Mouse (Mus musculus) splenic B cell, adult 2 months (primary cell): ENCODE measurements at regions not wholly inside any gene's neighbourhood (a gene's known extent, or its start where the extent isn't known, plus 50 kb on each side); places are given as distances from the start of the nearest gene placed in this dataset.

Source experiments
- DNase-seq: peaks from one replicate; pipeline ENCODE4 v3.0.0-alpha.2; 2011; ENCODE audit warnings: low read depth, low spot score
- H3K27me3 ChIP-seq: 2 replicates; pipeline ENCODE4 v1.6.1; 2012; ENCODE audit warnings: mild to moderate bottlenecking, low read length, moderate library complexity, mixed read lengths; ENCODE audit not compliant: control insufficient read depth, poor library complexity, insufficient read depth, severe bottlenecking
- H3K36me3 ChIP-seq: 2 replicates; pipeline ENCODE4 v1.6.1; 2012; ENCODE audit warnings: mild to moderate bottlenecking, low read length, moderate library complexity, mixed read lengths; ENCODE audit not compliant: control insufficient read depth, poor library complexity, insufficient read depth, severe bottlenecking

DNA sequence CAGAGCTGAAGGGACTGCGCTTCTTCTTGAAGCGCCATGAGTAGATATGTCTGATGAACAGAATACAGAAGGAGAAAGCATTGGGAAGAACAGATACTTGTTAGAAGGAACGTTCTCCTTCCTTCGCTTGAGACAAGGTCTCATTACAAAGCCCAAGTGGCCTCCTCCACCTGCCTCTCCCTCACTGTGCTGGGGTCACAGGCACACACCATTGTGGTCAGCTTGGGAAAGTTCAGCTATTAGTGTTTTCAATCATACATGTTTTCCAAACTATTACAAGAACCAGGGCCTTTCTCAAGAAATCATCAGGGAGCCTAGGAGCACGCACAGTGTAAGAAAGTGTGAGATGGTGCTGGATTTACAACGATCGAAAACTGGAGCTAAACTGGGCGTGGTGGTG, 445.0 kb downstream of the Sox2 start:
- DNase-seq = no peak
- no peaks in the 10 kb centered on the region for H3K36me3 ChIP-seq
- no peaks in the 10 kb centered on the region for H3K27me3 ChIP-seq

DNA sequence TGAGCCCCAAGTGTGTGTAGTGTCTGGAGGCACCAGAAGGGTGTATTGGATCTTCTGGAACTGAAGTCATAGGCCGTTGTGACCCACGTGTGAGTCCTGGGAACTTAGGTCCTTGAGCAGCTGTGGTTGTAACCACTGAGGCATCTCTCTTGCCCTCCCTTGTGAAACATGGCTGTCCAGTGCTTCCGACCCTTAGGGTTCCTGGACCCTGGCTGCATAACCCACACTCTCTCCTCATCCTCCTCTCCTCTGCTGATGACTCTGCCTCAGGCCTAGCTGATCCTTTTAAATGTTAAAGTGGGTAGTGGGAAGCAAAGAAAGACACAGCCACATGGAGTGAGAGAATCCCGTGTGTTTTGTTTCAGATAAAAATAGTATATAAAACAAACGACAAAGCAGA, 446.2 kb downstream of the Sox2 start:
- Histone ChIP-seq H3K27me3 (no peaks in the 10 kb centered on the region), H3K36me3 (no peaks in the 10 kb centered on the region)
- DNase-seq = no peak

DNA sequence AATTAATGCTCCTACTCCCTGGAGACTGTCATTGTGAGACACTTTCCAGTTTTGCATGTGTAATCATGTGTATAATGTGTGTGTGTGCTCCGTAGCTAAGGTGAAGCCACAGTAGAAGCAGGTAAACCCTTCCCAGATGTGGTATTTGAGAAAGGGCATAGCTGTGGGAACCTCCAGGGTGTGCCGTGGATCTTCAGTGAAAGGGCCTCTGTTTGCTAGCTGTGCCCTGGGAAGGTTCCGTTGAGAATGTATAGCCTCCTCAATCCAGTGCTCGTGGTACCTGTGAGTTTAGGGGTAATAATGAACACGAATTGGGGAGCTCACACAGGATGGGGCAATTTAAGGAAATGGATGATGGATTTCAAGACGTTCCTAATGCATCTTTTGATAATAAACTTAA, 447.6 kb downstream of the Sox2 start:
- no peaks in the 10 kb centered on the region for H3K27me3 ChIP-seq
- no peaks in the 10 kb centered on the region for H3K36me3 ChIP-seq
- DNase-seq = no peak

DNA sequence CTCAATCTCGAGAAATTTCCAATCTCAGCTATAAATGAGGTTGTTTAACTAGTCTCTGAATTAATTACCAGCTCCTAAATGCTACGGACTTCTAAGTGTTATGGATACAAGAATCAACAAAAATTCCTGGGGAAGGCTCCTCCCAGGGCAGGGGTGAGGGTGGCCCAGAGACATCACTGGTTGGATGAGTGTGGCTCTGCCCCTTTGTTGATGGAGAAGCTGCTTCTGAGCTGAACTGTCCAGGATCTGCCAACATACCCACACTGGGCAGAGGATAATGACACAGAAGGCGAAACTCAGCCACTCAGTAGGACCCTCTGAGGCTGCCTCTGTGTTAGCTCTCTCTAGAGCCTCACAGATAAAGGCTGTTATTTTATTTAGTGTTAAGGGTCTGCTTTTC, 449.0 kb downstream of the Sox2 start:
- no peak for DNase-seq
- Histone ChIP-seq H3K36me3 (no peaks in the 10 kb centered on the region), H3K27me3 (no peaks in the 10 kb centered on the region)

DNA sequence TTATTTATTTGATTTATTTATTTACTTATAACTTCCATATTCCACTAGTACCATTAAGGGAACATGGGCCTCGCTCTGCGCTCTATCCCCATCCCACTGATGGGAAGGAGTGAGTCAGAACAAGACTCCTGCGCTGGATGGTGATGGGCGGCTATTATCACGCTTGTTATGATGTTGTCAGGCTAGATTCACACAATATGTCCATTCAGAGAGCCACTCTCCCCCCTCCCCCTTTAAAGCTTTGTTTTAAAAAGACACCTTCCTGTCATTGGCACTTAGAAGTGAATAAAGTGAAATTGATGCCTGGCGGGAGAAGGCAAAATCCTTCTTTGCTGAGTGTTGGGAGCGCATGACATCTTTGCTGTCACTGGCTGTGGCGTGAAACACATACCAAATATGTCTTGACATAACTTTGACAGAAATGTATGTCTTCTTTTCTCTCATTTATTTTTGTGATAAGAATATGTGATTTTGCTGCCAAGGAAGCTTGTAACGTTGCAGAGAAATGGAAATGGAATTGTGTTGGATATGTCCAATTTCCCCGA, 449.7 kb downstream of the Sox2 start:
- DNase-seq = no peak
- H3K36me3 ChIP-seq = no peaks in the 10 kb centered on the region
- H3K27me3 ChIP-seq = no peaks in the 10 kb centered on the region

DNA sequence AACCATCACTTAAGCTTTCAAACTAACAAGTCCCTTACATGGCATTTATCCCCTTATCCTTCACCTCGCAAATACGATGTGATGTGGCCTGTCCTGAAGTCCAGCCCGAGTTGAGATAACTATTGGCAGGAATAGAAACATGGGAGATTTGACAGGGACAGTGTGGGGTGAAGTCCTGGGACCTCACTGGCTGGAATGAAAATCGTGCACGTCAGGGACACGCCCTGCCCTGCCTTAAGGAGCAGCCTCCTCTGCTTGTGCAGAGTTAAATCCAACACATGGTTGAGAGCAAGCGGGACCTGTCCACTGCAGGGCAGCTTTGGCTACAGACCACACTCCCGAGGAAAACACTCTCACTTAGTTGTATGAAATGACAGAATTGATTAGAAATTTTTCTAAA, 451.1 kb downstream of the Sox2 start:
- no peak for DNase-seq
- Histone ChIP-seq H3K27me3 (no peaks in the 10 kb centered on the region), H3K36me3 (no peaks in the 10 kb centered on the region)

DNA sequence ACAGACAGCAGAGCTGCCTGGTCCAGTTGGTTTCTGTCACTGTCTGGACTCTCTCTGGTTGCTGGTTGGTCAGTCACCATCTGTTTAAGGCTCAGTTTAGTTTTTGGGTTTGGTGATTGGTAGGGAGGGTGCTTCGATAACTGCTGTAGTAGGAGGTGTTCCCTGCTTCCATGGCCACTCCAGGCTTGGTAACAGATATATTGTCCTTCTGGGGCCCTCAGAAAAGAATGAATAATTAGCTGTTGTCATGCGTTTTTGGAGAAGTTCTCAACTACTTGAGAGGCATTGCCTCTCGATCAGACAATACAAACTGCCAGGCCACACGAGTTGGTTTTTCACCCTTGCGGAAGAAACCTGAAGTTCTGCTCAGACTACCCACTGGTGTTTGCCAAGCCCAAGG, 451.7 kb downstream of the Sox2 start:
- no peak for DNase-seq
- Histone ChIP-seq H3K36me3 (no peaks in the 10 kb centered on the region), H3K27me3 (no peaks in the 10 kb centered on the region)

DNA sequence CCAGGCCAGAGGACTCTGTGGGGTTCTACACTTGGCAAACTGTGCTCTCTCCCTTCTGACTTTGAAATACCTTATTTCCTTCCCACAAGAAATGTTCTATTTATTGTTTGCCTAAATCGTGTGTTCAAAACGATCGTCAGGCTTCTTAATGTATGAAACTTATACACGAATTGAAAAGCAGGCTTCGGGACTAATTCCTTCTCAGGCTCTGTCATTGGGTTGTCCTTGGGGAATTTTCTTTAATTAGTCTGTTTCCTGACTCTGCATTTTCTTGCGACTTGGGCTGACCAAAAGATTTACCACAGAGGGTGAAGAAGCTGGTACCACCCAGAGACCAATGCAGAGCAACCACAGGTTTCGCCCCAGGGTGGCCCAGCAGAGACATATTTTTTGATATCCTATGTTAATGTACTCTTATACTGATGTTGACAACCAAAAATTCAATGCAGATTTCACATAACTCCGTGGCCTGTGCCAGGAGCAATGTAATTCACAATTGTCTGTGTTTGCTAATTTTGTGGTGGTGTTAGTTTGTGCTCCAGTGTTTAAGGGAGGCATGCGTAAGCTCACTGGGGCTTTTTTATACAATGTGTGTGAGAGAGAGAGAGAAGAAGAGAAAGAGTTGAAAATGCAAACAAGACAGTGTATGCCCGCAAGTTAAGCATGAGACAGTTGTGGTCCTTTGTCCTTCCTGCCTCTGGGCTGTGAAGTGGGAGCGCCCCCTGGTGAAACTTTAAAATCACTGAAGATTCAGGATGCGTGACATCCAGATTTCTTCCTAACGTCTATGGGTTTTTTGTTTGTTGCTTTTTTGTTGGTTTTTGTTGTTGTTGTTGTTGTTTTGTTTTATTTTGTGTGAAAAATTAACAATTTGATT, 452.7 kb downstream of the Sox2 start:
- DNase-seq = peak; percentile 6
- no peaks in the 10 kb centered on the region for H3K36me3 ChIP-seq
- no peaks in the 10 kb centered on the region for H3K27me3 ChIP-seq

DNA sequence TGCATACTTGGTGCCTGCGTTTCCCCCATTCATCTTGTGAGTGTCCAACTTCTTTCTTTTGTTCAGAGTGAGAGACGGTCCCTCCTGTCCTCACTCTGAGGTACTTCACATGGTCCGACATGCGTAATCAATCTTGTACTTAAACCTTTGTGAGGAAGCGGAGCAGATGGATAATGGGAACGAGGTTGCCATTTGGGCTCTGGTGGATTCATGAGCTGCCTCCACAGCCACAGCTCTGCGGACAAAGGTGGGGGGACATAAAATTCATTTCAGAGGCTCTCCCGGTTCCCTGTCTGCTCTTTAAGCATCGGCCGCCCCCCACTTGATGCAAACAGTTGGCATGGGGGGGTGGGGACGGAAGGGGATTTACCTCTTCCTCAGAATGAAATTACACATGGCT, 454.7 kb downstream of the Sox2 start:
- H3K27me3 ChIP-seq = no peaks in the 10 kb centered on the region
- DNase-seq = no peak

DNA sequence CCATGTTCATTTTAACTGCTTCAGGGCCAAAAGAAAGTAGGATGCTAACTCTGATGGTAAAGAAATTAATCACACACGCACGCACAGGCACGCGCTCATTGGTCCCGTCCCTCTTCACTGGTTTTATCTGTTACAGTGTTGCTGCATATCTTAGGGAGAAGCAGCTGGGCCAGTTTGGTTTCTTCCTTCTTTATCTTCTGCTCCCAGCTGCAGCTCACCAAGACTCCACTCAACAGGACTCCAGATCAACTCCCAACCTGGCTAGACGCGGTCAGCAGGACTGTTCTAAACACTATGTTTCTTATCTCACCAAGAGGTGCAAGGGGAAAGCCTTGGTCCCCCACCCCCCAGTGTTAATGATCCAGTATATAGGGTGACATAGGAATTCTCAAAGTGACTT, 455.9 kb downstream of the Sox2 start:
- no peaks in the 10 kb centered on the region for H3K27me3 ChIP-seq
- DNase-seq = no peak
- H3K36me3 ChIP-seq = no peaks in the 10 kb centered on the region

More for the DNA sequence above, 454.7 kb downstream of the Sox2 start:
- no peaks in the 10 kb centered on the region for H3K36me3 ChIP-seq

DNA sequence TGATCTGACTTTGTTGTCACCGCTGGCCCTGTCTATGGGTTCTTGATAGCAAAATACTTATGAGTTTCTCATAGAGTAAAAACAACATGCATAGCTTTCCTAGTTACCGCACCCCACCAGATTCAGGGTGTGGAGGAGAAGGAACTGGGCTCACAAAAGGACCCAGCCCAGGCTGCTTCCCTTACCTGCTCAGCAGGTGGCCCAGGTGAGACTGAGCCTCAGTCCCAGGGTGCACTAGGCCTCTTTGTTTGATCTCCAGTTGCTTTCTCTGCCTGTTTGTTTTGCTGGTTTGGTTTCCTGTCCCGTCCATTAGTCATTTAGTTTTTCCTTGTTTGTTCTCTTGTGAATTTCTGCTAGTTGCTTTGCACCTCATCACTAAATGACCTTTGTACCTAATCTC, 483.3 kb downstream of the Sox2 start:
- H3K36me3 ChIP-seq = no peaks in the 10 kb centered on the region
- DNase-seq = no peak
- no peaks in the 10 kb centered on the region; the same call in 1 of the 2 replicates for H3K27me3 ChIP-seq

DNA sequence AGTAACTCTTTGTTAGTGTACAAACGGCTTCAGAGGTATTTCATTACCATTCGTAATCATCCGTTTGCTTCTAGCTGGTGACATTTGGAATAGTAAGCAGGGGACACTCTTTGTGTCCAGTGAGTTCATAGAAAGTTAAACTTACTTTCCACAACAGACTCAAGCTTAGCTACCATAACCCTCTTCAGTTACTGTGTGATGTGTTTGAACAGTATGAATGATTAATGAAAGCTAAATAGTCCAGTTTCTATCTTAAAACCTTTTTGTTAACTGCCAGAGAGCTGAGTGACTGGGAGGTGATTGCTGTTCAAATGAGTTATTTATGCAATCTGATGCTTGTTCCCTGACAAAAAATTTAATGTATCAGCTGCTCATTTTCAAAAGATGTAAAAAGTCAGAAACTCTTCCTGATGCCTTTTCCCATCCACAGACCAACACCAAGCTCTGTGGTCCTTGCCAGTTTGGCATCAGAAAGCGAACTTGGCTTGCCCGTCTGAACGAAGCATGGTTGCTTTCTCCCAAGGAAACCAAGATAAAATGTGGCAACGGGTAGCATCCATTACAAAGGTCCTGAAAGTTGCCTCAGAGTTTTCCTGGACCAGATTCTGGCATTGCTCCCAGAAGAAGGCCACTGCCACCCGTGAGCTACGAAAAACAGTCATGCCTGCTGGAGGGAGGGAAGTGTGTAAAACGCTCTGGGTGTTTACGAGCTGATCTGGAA, 491.5 kb downstream of the Sox2 start:
- DNase-seq = no peak
- Histone ChIP-seq H3K27me3 (no peaks in the 10 kb centered on the region; the same call in 1 of the 2 replicates), H3K36me3 (no peaks in the 10 kb centered on the region)

DNA sequence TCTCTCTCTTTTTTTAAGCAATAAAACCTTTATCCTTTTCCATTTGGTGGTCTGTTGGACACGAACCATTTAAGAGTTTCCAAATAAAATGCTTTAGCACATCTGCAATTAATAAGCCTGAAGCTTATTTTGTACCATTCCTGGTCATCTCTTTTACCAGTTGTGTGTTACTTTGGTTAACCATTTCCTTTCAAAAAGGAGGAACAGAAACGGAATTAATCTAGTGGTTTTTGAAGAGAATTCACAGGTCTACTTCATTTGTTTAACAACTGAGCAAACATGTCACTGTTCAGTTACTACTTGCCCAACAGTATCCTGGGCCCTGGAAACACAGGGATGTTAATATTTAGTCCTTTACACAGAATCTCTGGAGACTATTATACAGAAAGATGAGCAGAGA, 492.5 kb downstream of the Sox2 start:
- Histone ChIP-seq H3K27me3 (no peaks in the 10 kb centered on the region; the same call in 1 of the 2 replicates), H3K36me3 (no peaks in the 10 kb centered on the region)
- DNase-seq = no peak

DNA sequence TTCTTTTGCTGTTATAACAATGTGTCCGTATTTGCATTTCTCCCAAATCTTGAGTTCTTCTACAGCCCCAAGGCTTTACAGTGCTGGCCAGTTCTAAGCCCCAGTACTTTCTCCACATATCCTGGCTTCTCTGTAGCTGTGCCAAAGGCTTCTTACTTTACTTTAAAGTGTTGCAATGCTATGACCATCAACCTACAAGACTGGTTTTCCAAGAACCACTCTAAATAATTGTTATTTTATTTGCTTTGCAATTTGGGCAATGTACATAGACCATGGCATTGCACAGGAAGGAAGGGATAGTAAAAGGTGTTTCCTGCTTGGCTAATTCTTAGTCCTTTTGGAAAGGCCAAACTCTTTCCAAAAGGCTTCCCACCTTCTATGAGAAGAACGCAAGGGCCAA, 495.4 kb downstream of the Sox2 start:
- Histone ChIP-seq H3K27me3 (no peaks in the 10 kb centered on the region), H3K36me3 (no peaks in the 10 kb centered on the region)
- no peak for DNase-seq

DNA sequence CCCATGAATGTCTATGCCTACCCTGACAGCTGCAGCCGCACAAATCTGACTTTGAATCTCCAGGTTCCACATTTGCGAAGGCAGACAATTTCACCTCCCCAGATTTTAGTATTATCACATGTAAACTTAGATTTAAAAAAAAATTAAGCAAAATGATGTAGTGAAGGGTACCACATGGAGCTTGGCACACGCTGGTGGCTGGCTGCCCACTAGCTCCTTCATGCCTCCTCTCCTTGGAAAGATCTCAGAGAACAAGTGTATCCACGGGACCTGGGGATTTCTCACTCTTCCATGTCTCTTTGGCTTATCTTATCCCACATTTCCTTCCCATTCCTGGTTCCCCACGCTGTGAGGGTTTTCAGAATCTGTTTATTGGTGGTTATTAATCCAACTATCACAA, 496.5 kb downstream of the Sox2 start:
- H3K36me3 ChIP-seq = no peaks in the 10 kb centered on the region
- no peak for DNase-seq
- no peaks in the 10 kb centered on the region for H3K27me3 ChIP-seq
